Mouse (Mus musculus): ENCODE data around the gene Ugt1a9.
"Not testable (repeated sequence)": the region's sequence is repeated elsewhere in the genome, so short reads cannot be mapped to it uniquely, and the experiment has no call there.

The Ugt1a9 gene

GRCm38 (mm10) chr1:88105656-88106055, 35.1 kb downstream of the Ugt1a9 start:
- DNase-seq (ENCODE audit: low spot score in 2 of 2), result no peak

GRCm38 (mm10) chr1:88109027-88109557, 38.5 kb downstream of the Ugt1a9 start:
- DNase-seq (ENCODE audit: low spot score in 2 of 2), result not testable (repeated sequence)

GRCm38 (mm10) chr1:88109604-88110003, 39.0 kb downstream of the Ugt1a9 start:
- DNase-seq (ENCODE audit: low spot score in 2 of 2), result not testable (repeated sequence)

- not testable (repeated sequence) for DNase-seq (ENCODE audit: low spot score in 2 of 2)
These were observed 42.2 kb downstream of the Ugt1a9 start for GRCm38 (mm10) chr1:88112769-88113168.

GRCm38 (mm10) chr1:88120550-88120949, 50.0 kb downstream of the Ugt1a9 start:
- DNase-seq (ENCODE audit: low spot score in 2 of 2), result not testable (repeated sequence)

- not testable (repeated sequence) for DNase-seq (ENCODE audit: low spot score in 2 of 2)
These were observed 50.9 kb downstream of the Ugt1a9 start for GRCm38 (mm10) chr1:88121521-88121920.

GRCm38 (mm10) chr1:88125827-88126360, 55.3 kb downstream of the Ugt1a9 start:
- not testable (repeated sequence) for DNase-seq (ENCODE audit: low spot score in 2 of 2)

GRCm38 (mm10) chr1:88129091-88129490, 58.5 kb downstream of the Ugt1a9 start:
- DNase-seq (ENCODE audit: low spot score in 2 of 2), result not testable (repeated sequence)

GRCm38 (mm10) chr1:88130223-88130622, 59.6 kb downstream of the Ugt1a9 start:
- not testable (repeated sequence) for DNase-seq (ENCODE audit: low spot score in 2 of 2)

- DNase-seq (ENCODE audit: low spot score in 2 of 2), result no peak
These were observed 63.4 kb downstream of the Ugt1a9 start for GRCm38 (mm10) chr1:88133908-88134456.

GRCm38 (mm10) chr1:88134457-88135011, 63.9 kb downstream of the Ugt1a9 start, which contains the start of gene Ugt1a6a:
Gene Ugt1a6a, plus strand, starts transcription at chr1:88134809.
- peak; percentile 33 to 43 for DNase-seq (ENCODE audit: low spot score in 2 of 2)

- not testable (repeated sequence) for DNase-seq (ENCODE audit: low spot score in 2 of 2)
These were observed 64.8 kb downstream of the Ugt1a9 start for GRCm38 (mm10) chr1:88135229-88135904.

GRCm38 (mm10) chr1:88136646-88137045, 66.0 kb downstream of the Ugt1a9 start:
- DNase-seq (ENCODE audit: low spot score in 2 of 2), result peak in 1 of 2 experiments; percentile 26

GRCm38 (mm10) chr1:88137264-88137663, 66.7 kb downstream of the Ugt1a9 start:
- DNase-seq (ENCODE audit: low spot score in 2 of 2), result no peak

GRCm38 (mm10) chr1:88138145-88138544, 67.5 kb downstream of the Ugt1a9 start:
- no peak for DNase-seq (ENCODE audit: low spot score in 2 of 2)

- DNase-seq (ENCODE audit: low spot score in 2 of 2), result not testable (repeated sequence)
These were observed 69.9 kb downstream of the Ugt1a9 start for GRCm38 (mm10) chr1:88140492-88140891.

GRCm38 (mm10) chr1:88143966-88144675, 73.5 kb downstream of the Ugt1a9 start:
- peak; percentile 6 to 9 for DNase-seq (ENCODE audit: low spot score in 2 of 2)

GRCm38 (mm10) chr1:88145278-88145677, 74.7 kb downstream of the Ugt1a9 start:
- DNase-seq (ENCODE audit: low spot score in 2 of 2), result not testable (repeated sequence)

- DNase-seq (ENCODE audit: low spot score in 2 of 2), result not testable (repeated sequence)
These were observed 79.5 kb downstream of the Ugt1a9 start for GRCm38 (mm10) chr1:88150133-88150532.

GRCm38 (mm10) chr1:88158430-88158829, 87.8 kb downstream of the Ugt1a9 start:
- DNase-seq (ENCODE audit: low spot score in 2 of 2), result no peak

- no peak for DNase-seq (ENCODE audit: low spot score in 2 of 2)
These were observed 95.1 kb downstream of the Ugt1a9 start, which contains the start of gene Ugt1a5 for GRCm38 (mm10) chr1:88165711-88166110. Gene Ugt1a5, plus strand, starts transcription at chr1:88166012.

GRCm38 (mm10) chr1:88172190-88172589, 101.6 kb downstream of the Ugt1a9 start:
- not testable (repeated sequence) for DNase-seq (ENCODE audit: low spot score in 2 of 2)
